Mouse (Mus musculus): Measurements from ENCODE around the gene Mthfr. TPM values are rescaled to one million over a fixed set of nuclear protein-coding genes. Genes with fewer than 3 reads are reported as not detected.
"Not testable (repeated sequence)": the region's sequence is repeated elsewhere in the genome, so short reads cannot be mapped to it uniquely, and the experiment has no call there.

Mthfr gene
- polyA plus RNA-seq, 1 experiment from 2014 or later: 22.4 TPM

- Histone ChIP-seq H3K27ac (peak overlapping the region; percentile 74), H3K4me1 (peaks cover 49% of the 10 kb centered on the region), H3K36me3 (peaks cover 32% of the 10 kb centered on the region), H3K9me3 (no peaks in the 10 kb centered on the region), H3K4me2 (peak overlapping the region; percentile 83), H3K27me3 (no peaks in the 10 kb centered on the region), H3K9ac (peak overlapping the region; percentile 71), H3K4me3 (peak overlapping the region; percentile 54)
- WGBS: under 1% methylated on average over 19 of the region's 19 CpGs
- 0 out of 2 replicates have a peak, but pooled peaks have one; percentile 33 for ATAC-seq (ENCODE audit: insufficient number of reproducible peaks, insufficient read depth, low FRiP score, low TSS enrichment, low read depth)
Measured at GRCm38 (mm10) chr4:148040933-148041610, 2.2 kb downstream of the Mthfr start.

GRCm38 (mm10) chr4:148041611-148042191 is 2.8 kb downstream of the Mthfr start:
- no peak for ATAC-seq (ENCODE audit: insufficient number of reproducible peaks, insufficient read depth, low FRiP score, low TSS enrichment, low read depth)
- H3K4me3 ChIP-seq: peak overlapping the region; percentile 54
- 1% methylated on average over 16 of the region's 16 CpGs for WGBS

DNA sequence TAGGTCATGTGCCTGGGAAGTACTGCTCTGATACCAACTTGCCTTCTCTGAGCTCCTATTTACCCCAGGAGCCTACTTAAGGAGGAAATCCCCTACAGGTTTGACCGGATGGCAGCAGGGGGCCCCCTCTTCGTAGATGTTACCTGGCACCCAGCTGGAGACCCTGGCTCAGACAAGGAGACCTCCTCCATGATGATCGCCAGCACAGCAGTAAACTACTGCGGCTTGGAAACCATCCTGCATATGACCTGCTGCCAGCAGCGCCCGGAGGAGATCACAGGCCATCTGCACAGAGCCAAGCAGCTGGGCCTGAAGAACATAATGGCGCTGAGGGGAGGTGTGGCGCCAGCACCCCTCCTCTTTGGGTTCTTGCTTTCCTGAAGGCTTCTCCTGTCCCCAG is 4.5 kb downstream of the Mthfr start:
- H3K27me3 ChIP-seq; H3K4me3 ChIP-seq; ATAC-seq (ENCODE audit: insufficient number of reproducible peaks, insufficient read depth, low FRiP score, low TSS enrichment, low read depth); H3K9me3 ChIP-seq; H3K4me2 ChIP-seq; H3K27ac ChIP-seq; H3K9ac ChIP-seq: not testable (repeated sequence)
- H3K36me3 ChIP-seq: peaks cover 46% of the 10 kb centered on the region
- 89% methylated on average over 8 of the region's 8 CpGs for WGBS
- H3K4me1 ChIP-seq: peaks cover 40% of the 10 kb centered on the region

More at GRCm38 (mm10) chr4:148041611-148042191, 2.8 kb downstream of the Mthfr start:
- Histone ChIP-seq H3K4me2 (peak overlapping the region; percentile 83), H3K27ac (peak overlapping the region; percentile 74), H3K27me3 (no peaks in the 10 kb centered on the region), H3K4me1 (peaks cover 49% of the 10 kb centered on the region), H3K9me3 (no peaks in the 10 kb centered on the region), H3K9ac (peak overlapping the region; percentile 71), H3K36me3 (peaks cover 35% of the 10 kb centered on the region)

GRCm38 (mm10) chr4:148044113-148044512 is 5.2 kb downstream of the Mthfr start:
- no peak overlapping the region for H3K4me2 ChIP-seq
- peaks cover 53% of the 10 kb centered on the region for H3K36me3 ChIP-seq
- 85% methylated on average over 2 of the region's 2 CpGs for WGBS
- no peak overlapping the region for H3K27ac ChIP-seq
- H3K4me1 ChIP-seq: peaks cover 40% of the 10 kb centered on the region
- no peak overlapping the region for H3K4me3 ChIP-seq
- H3K9me3 ChIP-seq: no peaks in the 10 kb centered on the region
- H3K27me3 ChIP-seq: no peaks in the 10 kb centered on the region
- H3K9ac ChIP-seq: no peak overlapping the region
- ATAC-seq (ENCODE audit: insufficient number of reproducible peaks, insufficient read depth, low FRiP score, low TSS enrichment, low read depth): no peak

- H3K27me3 ChIP-seq: no peaks in the 10 kb centered on the region
- H3K27ac ChIP-seq: no peak overlapping the region
- H3K4me2 ChIP-seq: no peak overlapping the region
- WGBS: 72% methylated on average over 4 of the region's 4 CpGs
- no peak for ATAC-seq (ENCODE audit: insufficient number of reproducible peaks, insufficient read depth, low FRiP score, low TSS enrichment, low read depth)
- H3K4me1 ChIP-seq: peaks cover 16% of the 10 kb centered on the region
- peaks cover 77% of the 10 kb centered on the region for H3K36me3 ChIP-seq
- H3K4me3 ChIP-seq: no peak overlapping the region
- H3K9ac ChIP-seq: 0 out of 2 replicates have a peak overlapping the region, but pooled peaks have one; percentile 21
- H3K9me3 ChIP-seq: no peaks in the 10 kb centered on the region
Measured at GRCm38 (mm10) chr4:148046450-148047031, 7.7 kb downstream of the Mthfr start.

- 95% methylated on average over 3 of the region's 3 CpGs for WGBS
- not testable (repeated sequence) for H3K4me2 ChIP-seq; H3K27me3 ChIP-seq; H3K9me3 ChIP-seq; H3K4me3 ChIP-seq; ATAC-seq (ENCODE audit: insufficient number of reproducible peaks, insufficient read depth, low FRiP score, low TSS enrichment, low read depth); H3K4me1 ChIP-seq; H3K27ac ChIP-seq; H3K9ac ChIP-seq
- peaks cover 92% of the 10 kb centered on the region for H3K36me3 ChIP-seq
Measured at GRCm38 (mm10) chr4:148050396-148050914, 11.6 kb downstream of the Mthfr start.

- Histone ChIP-seq H3K27me3 (no peaks in the 10 kb centered on the region), H3K4me1 (no peaks in the 10 kb centered on the region), H3K27ac (no peak overlapping the region), H3K4me2 (no peak overlapping the region), H3K9me3 (no peaks in the 10 kb centered on the region), H3K4me3 (no peak overlapping the region), H3K9ac (no peak overlapping the region), H3K36me3 (peaks cover 93% of the 10 kb centered on the region)
- ATAC-seq (ENCODE audit: insufficient number of reproducible peaks, insufficient read depth, low FRiP score, low TSS enrichment, low read depth): no peak
- 94% methylated on average over 13 of the region's 13 CpGs for WGBS
Measured at GRCm38 (mm10) chr4:148051046-148051776, 12.3 kb downstream of the Mthfr start.

DNA sequence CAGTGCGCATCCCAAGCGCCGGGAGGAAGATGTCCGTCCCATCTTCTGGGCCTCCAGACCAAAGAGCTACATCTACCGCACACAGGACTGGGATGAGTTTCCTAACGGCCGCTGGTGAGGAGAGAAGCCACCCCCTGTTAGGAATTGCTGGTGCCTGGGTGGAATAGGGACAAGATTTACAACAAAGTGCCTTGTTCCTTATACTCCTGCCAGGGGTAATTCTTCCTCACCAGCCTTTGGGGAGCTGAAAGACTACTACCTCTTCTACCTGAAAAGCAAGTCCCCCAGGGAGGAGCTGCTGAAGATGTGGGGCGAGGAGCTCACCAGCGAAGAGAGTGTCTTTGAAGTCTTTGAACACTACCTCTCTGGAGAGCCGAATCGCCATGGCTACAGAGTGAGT is 13.0 kb downstream of the Mthfr start:
- 92% methylated on average over 11 of the region's 11 CpGs for WGBS
- Histone ChIP-seq H3K4me3 (no peak overlapping the region), H3K9me3 (no peaks in the 10 kb centered on the region), H3K27ac (no peak overlapping the region), H3K4me2 (no peak overlapping the region), H3K36me3 (peaks cover 96% of the 10 kb centered on the region), H3K4me1 (no peaks in the 10 kb centered on the region), H3K9ac (no peak overlapping the region), H3K27me3 (no peaks in the 10 kb centered on the region)
- no peak for ATAC-seq (ENCODE audit: insufficient number of reproducible peaks, insufficient read depth, low FRiP score, low TSS enrichment, low read depth)

DNA sequence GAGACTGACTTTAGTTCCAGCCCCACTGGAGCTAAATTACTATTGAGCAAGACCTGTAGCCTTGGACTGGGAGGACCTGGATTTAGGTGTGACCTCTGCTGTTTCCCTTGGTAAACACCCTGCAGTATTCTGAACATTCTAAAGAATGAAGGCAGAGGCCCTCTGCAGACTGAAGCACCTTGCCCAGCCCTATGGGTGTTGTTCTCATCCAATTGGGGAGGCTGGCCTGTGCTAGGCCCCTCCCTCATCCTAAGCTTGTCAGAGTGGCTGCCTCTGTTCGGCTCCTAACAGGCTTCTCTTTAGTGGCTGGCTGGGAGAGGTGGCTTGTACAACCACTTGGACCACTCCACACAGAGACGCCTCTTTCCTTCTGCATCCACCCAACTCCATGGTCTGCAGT is 14.1 kb downstream of the Mthfr start:
- H3K4me3 ChIP-seq: no peak overlapping the region
- ATAC-seq (ENCODE audit: insufficient number of reproducible peaks, insufficient read depth, low FRiP score, low TSS enrichment, low read depth): no peak
- H3K36me3 ChIP-seq: peaks cover 99% of the 10 kb centered on the region
- H3K4me2 ChIP-seq: no peak overlapping the region
- H3K9ac ChIP-seq: no peak overlapping the region
- H3K4me1 ChIP-seq: no peaks in the 10 kb centered on the region
- H3K27ac ChIP-seq: no peak overlapping the region
- H3K9me3 ChIP-seq: no peaks in the 10 kb centered on the region
- H3K27me3 ChIP-seq: no peaks in the 10 kb centered on the region
- WGBS: 75% methylated on average over 2 of the region's 2 CpGs

DNA sequence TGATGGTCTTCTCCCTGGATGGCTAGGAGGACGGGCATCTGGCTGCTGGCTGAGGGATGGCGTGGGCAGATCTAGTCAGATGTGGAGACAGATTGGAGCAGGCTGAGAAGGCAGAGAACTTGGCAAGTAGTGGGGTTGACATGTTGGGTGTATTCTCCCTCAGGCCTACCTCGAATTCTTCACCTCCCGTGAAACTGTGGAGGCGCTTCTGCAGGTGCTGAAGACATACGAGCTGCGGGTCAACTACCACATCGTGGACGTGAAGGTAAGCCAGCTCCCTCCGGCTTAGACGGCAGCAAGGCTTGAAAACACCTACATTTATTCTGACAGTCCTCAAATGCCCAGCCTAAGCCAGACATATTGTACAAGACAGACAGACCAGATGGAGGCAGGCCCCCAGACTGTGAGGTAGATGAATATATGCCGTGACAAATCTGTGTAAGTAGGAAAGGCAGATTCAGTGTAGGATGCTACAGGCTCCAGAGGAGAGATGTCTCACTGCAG is 14.6 kb downstream of the Mthfr start:
- Histone ChIP-seq H3K36me3 (peaks cover 99% of the 10 kb centered on the region), H3K4me3 (no peak overlapping the region), H3K27me3 (no peaks in the 10 kb centered on the region), H3K9me3 (no peaks in the 10 kb centered on the region), H3K4me2 (no peak overlapping the region), H3K9ac (no peak overlapping the region), H3K27ac (no peak overlapping the region), H3K4me1 (no peaks in the 10 kb centered on the region)
- no peak for ATAC-seq (ENCODE audit: insufficient number of reproducible peaks, insufficient read depth, low FRiP score, low TSS enrichment, low read depth)
- WGBS: 91% methylated on average over 12 of the region's 12 CpGs

DNA sequence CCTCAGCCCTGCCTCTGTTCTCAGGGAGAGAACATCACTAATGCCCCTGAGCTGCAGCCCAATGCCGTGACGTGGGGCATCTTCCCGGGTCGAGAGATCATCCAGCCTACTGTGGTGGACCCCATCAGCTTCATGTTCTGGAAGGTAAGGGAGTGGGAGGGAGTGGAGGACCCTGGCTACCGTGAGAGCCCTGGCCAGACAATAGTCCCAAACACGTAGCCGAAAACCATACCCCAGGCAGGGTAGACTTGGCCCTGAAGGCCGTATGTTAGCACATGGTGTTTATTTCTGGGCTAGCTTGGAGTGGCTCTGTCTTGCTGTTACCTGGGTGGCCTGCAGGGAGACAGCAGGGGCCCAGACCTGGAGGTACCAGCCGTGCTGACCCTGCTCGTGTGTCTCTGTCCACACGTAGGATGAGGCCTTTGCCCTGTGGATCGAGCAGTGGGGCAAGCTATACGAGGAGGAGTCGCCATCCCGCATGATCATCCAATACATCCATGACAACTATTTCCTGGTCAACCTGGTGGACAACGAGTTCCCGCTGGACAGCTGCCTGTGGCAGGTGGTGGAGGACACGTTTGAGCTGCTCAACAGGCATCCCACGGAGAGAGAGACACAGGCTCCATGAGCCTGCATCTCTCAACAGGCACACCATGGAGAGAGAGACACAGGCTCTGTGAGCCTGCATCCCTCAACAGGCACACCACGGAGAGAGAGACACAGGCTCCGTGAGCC is 16.3 kb downstream of the Mthfr start:
- no peaks in the 10 kb centered on the region for H3K9me3 ChIP-seq
- H3K4me1 ChIP-seq: peaks cover 2% of the 10 kb centered on the region; the same call in 1 of the 2 replicates
- H3K4me3 ChIP-seq: no peak overlapping the region
- no peaks in the 10 kb centered on the region for H3K27me3 ChIP-seq
- H3K36me3 ChIP-seq: peaks cover 88% of the 10 kb centered on the region
- H3K9ac ChIP-seq: no peak overlapping the region
- no peak overlapping the region for H3K27ac ChIP-seq
- no peak for ATAC-seq (ENCODE audit: insufficient number of reproducible peaks, insufficient read depth, low FRiP score, low TSS enrichment, low read depth)
- H3K4me2 ChIP-seq: no peak overlapping the region
- WGBS: 93% methylated on average over 21 of the region's 21 CpGs

Data from embryonic facial prominence, embryonic 13.5 days (tissue).